ENCODE assay signal across 13 mouse cellular contexts in the genomic region with DNA sequence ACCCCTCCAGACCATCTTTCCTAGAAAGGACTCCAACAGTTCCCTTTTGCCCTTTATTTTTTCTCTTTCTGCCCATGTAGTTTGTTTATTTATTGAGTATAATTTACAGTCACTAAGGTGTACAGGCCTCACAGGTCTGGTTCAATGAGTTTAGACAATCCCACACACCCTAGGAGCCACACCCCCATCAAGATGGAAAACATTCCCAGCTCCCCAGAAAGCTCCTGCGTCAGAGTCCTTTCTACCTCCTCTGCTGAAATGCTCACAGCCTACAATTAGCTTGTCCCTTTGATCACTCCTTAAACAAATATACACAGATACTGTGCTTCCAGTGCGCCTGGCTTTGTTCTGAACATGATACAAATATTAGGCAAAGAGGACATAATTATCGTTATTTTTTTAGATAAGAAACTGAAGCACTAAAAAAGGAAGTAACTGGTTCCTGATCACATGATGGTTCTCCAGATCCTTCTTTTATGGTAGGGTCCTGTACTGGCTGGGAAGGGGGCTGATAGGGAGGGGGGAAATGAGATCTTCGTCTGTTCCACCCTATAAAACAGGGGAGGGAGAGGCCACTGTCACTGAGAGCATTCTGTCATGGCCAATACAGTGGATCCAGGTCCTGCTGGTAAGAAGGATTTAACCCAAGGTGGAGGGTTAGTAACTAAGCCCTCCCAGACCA. TPM values are rescaled to one million over a fixed set of nuclear protein-coding genes. Genes with fewer than 3 reads are reported as not detected.
"Had no signal": no experiment of that assay in that cellular context is flagged by ENCODE, and none has a peak within 500 bp of the region (broad histone marks: within the 10 kb centered on the region; RNA-seq: fewer than 3 reads in every experiment).

No protein-coding gene starts in this region.

- H3K9ac ChIP-seq: limb, embryonic 12.5 days; liver, embryonic 13.5 days; liver, postnatal 0 days; lung, embryonic 15.5 days; midbrain, embryonic 13.5 days; neural tube, embryonic 15.5 days had no signal

- DNase-seq: kidney, adult 8-10 months; layer of hippocampus, postnatal 36 days; liver; liver, embryonic 13.5 days; liver, postnatal 0 days; lung, postnatal 14 days; thymus, adult 18-20 months; thymus, postnatal 14 days had no signal

- H3K4me3 ChIP-seq: limb, embryonic 12.5 days; liver, embryonic 13.5 days; lung, embryonic 15.5 days; midbrain, embryonic 13.5 days; neural tube, embryonic 15.5 days had no signal

- H3K4me1 ChIP-seq: limb, embryonic 12.5 days; lung, embryonic 15.5 days; midbrain, embryonic 13.5 days; neural tube, embryonic 15.5 days had no signal

- ATAC-seq: inflammation-experienced regulatory T-cells, adult 6 months; liver, postnatal 0 days; midbrain, embryonic 13.5 days had no signal

- H3K27me3 ChIP-seq: limb, embryonic 12.5 days; liver, embryonic 13.5 days; lung, embryonic 15.5 days; midbrain, embryonic 13.5 days; neural tube, embryonic 15.5 days had no signal

- H3K36me3 ChIP-seq: limb, embryonic 12.5 days; liver, embryonic 13.5 days; lung, embryonic 15.5 days; midbrain, embryonic 13.5 days; neural tube, embryonic 15.5 days had no signal

- H3K27ac ChIP-seq: limb, embryonic 12.5 days; liver, embryonic 13.5 days; lung, embryonic 15.5 days; midbrain, embryonic 13.5 days; neural tube, embryonic 15.5 days had no signal

- H3K4me2 ChIP-seq: limb, embryonic 12.5 days; liver, embryonic 13.5 days; lung, embryonic 15.5 days; midbrain, embryonic 13.5 days; neural tube, embryonic 15.5 days had no signal

- H3K9me3 ChIP-seq: limb, embryonic 12.5 days; liver, embryonic 13.5 days; lung, embryonic 15.5 days; midbrain, embryonic 13.5 days; neural tube, embryonic 15.5 days had no signal

RNA-seq across cellular contexts. Expression of gene Dock3, which starts 36.2 kb away (rescaled TPM):
- polyA plus RNA-seq: inflammation-experienced regulatory T-cells, adult 6 months; liver, postnatal 0 days had no signal
